Mouse (Mus musculus) erythroblast, embryonic 14.5 days (primary cell): ENCODE results near the gene Usp3.

ENCODE experiments used
- GATA1 ChIP-seq: IDR thresholded peaks from 2 replicates; pipeline ENCODE4 v1.6.1; 2012; ENCODE audit warnings: low read length, inconsistent platforms, mixed read lengths
- TAL1 ChIP-seq: IDR thresholded peaks from 3 replicates; pipeline ENCODE4 v1.6.1; 2012; ENCODE audit warnings: low read length, inconsistent platforms, mixed read lengths

GRCm38 (mm10) chr9:66594061-66594460, 1.1 kb upstream of the Usp3 start:
- TF ChIP-seq TAL1 (no peak), GATA1 (no peak)
